Comparison of ENCODE assay signal across 19 mouse cellular contexts in the genomic region with DNA sequence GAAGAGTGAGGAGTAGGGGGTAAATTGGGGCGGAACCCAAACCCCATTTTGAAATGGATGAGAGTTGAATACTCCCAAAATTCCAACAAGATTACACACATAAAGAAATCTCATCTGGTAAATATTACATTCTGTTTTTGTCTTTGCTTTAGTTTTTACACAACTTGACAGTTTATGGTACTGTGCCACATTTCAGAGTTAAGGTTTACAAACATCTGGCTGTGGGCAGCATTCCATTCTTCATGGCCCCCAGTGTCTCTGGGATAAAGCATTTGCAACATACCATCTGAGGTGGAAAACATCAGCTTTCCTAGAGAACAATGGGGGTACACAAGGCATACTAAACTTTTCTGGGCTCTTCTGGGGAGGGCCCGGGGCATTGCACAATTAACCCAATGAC.
DNase-seq lines count a peak whose midpoint lies in the region; ATAC-seq lines count a peak whose summit lies in the region.
"Had no signal": no experiment of that assay in that cellular context is flagged by ENCODE, and none has a peak within 500 bp of the region (broad histone marks: within the 10 kb centered on the region; RNA-seq: fewer than 3 reads in every experiment).

No protein-coding gene starts in this region.

- no peak for DNase-seq in embryonic facial prominence, embryonic 10.5 days (ENCODE audit: low spot score)
- DNase-seq in 3T3-L1 (ENCODE audit: low read depth, low spot score): peak; percentile 68
- peak; percentile 19 for DNase-seq in skeletal muscle tissue, adult 2 months (ENCODE audit: low read depth, low spot score)
- DNase-seq in hindbrain, embryonic 11.5 days (ENCODE audit: low spot score): no peak
- DNase-seq in kidney, adult 9 months: no peak
- DNase-seq: adrenal gland, adult 8-10 months; cerebellum, adult 18-20 months; cerebellum, adult 9-11 months had no signal

- H3K27ac ChIP-seq in embryonic facial prominence, embryonic 13.5 days: peak overlapping the region; percentile 72
- H3K27ac ChIP-seq in embryonic facial prominence, embryonic 10.5 days (replicated peaks): no peak overlapping the region
- H3K27ac ChIP-seq in brown adipose tissue, adult 24 weeks (replicated peaks; ENCODE audit: low read depth, low read length): peak overlapping the region; percentile 54
- no peak overlapping the region for H3K27ac ChIP-seq in hindbrain, embryonic 11.5 days (ENCODE audit: low read depth, low read length)
- H3K27ac ChIP-seq: forebrain, embryonic 10.5 days; heart, adult 2 months; heart, embryonic 15.5 days; hindbrain, embryonic 10.5 days had no signal

- no peak overlapping the region for H3K9ac ChIP-seq in embryonic facial prominence, embryonic 13.5 days
- H3K9ac ChIP-seq in hindbrain, embryonic 11.5 days (ENCODE audit: low read depth, low read length): no peak overlapping the region
- H3K9ac ChIP-seq: heart, embryonic 15.5 days had no signal

- no peak overlapping the region for H3K4me2 ChIP-seq in embryonic facial prominence, embryonic 13.5 days
- H3K4me2 ChIP-seq in hindbrain, embryonic 11.5 days (replicated peaks; ENCODE audit: low read depth, low read length): no peak overlapping the region
- H3K4me2 ChIP-seq: heart, embryonic 11.5 days; heart, embryonic 15.5 days had no signal

- no peak overlapping the region for H3K4me3 ChIP-seq in embryonic facial prominence, embryonic 13.5 days
- no peak overlapping the region for H3K4me3 ChIP-seq in embryonic facial prominence, embryonic 10.5 days
- H3K4me3 ChIP-seq in brown adipose tissue, adult 24 weeks (ENCODE audit: insufficient read depth, low read depth, low read length): no peak overlapping the region
- no peak overlapping the region for H3K4me3 ChIP-seq in hindbrain, embryonic 11.5 days (ENCODE audit: low read depth, low read length)
- H3K4me3 ChIP-seq: forebrain, embryonic 10.5 days; heart, adult 2 months; heart, embryonic 15.5 days; hindbrain, embryonic 10.5 days had no signal

- no peaks in the 10 kb centered on the region for H3K27me3 ChIP-seq in embryonic facial prominence, embryonic 13.5 days
- no peaks in the 10 kb centered on the region for H3K27me3 ChIP-seq in embryonic facial prominence, embryonic 10.5 days (replicated peaks; ENCODE audit: low read depth, poor library complexity, severe bottlenecking)
- no peaks in the 10 kb centered on the region for H3K27me3 ChIP-seq in hindbrain, embryonic 11.5 days (ENCODE audit: control insufficient read depth, insufficient read depth, low read length)
- H3K27me3 ChIP-seq: heart, embryonic 15.5 days had no signal

- H3K36me3 ChIP-seq in embryonic facial prominence, embryonic 13.5 days: no peaks in the 10 kb centered on the region
- H3K36me3 ChIP-seq in embryonic facial prominence, embryonic 10.5 days (replicated peaks): no peaks in the 10 kb centered on the region
- no peaks in the 10 kb centered on the region for H3K36me3 ChIP-seq in hindbrain, embryonic 11.5 days (ENCODE audit: control insufficient read depth, insufficient read depth, low read length)
- H3K36me3 ChIP-seq: forebrain, embryonic 10.5 days; heart, embryonic 15.5 days; hindbrain, embryonic 10.5 days had no signal

- WGBS in embryonic facial prominence, embryonic 13.5 days: 33% methylated on average over 2 of the region's 2 CpGs
- WGBS in embryonic facial prominence, embryonic 10.5 days: 74% methylated on average over 2 of the region's 2 CpGs
- WGBS in hindbrain, embryonic 11.5 days: 80% methylated on average over 2 of the region's 2 CpGs

- H3K4me1 ChIP-seq in embryonic facial prominence, embryonic 13.5 days: peaks cover 15% of the 10 kb centered on the region
- H3K4me1 ChIP-seq in embryonic facial prominence, embryonic 10.5 days: no peaks in the 10 kb centered on the region
- H3K4me1 ChIP-seq in brown adipose tissue, adult 24 weeks (ENCODE audit: control insufficient read depth, insufficient read depth, insufficient read length, low read length): peaks cover 2% of the 10 kb centered on the region; the same call in 1 of the 2 replicates
- H3K4me1 ChIP-seq in hindbrain, embryonic 11.5 days (replicated peaks; ENCODE audit: control insufficient read depth, insufficient read depth, low read length): no peaks in the 10 kb centered on the region
- H3K4me1 ChIP-seq: forebrain, embryonic 10.5 days; heart, embryonic 15.5 days had no signal

- H3K9me3 ChIP-seq in embryonic facial prominence, embryonic 13.5 days: no peaks in the 10 kb centered on the region
- H3K9me3 ChIP-seq in embryonic facial prominence, embryonic 10.5 days: no peaks in the 10 kb centered on the region
- H3K9me3 ChIP-seq in hindbrain, embryonic 11.5 days (ENCODE audit: control insufficient read depth, low read length): no peaks in the 10 kb centered on the region
- H3K9me3 ChIP-seq: forebrain, embryonic 10.5 days; heart, embryonic 15.5 days; hindbrain, embryonic 10.5 days had no signal

- ATAC-seq in embryonic facial prominence, embryonic 13.5 days (ENCODE audit: insufficient number of reproducible peaks, insufficient read depth, low FRiP score, low TSS enrichment, low read depth): 0 out of 2 replicates have a peak, but pooled peaks have one; percentile 37
- no peak for ATAC-seq in hindbrain, embryonic 11.5 days (ENCODE audit: low FRiP score)
- ATAC-seq: forebrain, embryonic 14.5 days; hindbrain, embryonic 16.5 days; inflammation-experienced regulatory T-cells, adult 6 months; intestine, postnatal 0 days had no signal

Comparison
In these comparisons a context has a peak if more than half of its experiments do, and no peak if none do; other contexts are left out.
1. H3K27ac ChIP-seq: peak in embryonic facial prominence, embryonic 13.5 days (single experiment) and brown adipose tissue, adult 24 weeks (single experiment); none in embryonic facial prominence, embryonic 10.5 days (single experiment) and hindbrain, embryonic 11.5 days (single experiment).
2. DNase-seq: peak in 3T3-L1 (single experiment) and skeletal muscle tissue, adult 2 months (single experiment); none in embryonic facial prominence, embryonic 10.5 days (single experiment), hindbrain, embryonic 11.5 days (single experiment) and kidney, adult 9 months (single experiment).